Mouse (Mus musculus) spleen, adult 2 months (tissue): ENCODE results near the gene Med17. TPM values are rescaled to one million over a fixed set of nuclear protein-coding genes. Genes with fewer than 3 reads are reported as not detected.

ENCODE experiments used
- DNase-seq, 2 experiments: peaks; one replicate each; pipeline versions ENCODE4 v3.0.0 to v3.0.0-alpha.2; 2012 to 2021; ENCODE audit warnings: low spot score in 2 of 2, low read depth in 1 of 2
- H3K27ac ChIP-seq: fragments of 200-500 bp; 2 replicates; pipeline ENCODE4 v1.5.1; 2012; ENCODE audit warnings: low read length, inconsistent platforms; ENCODE audit not compliant: insufficient read depth
- H3K27me3 ChIP-seq: fragments of 200-500 bp; 2 replicates; pipeline ENCODE4 v1.6.1; 2012; ENCODE audit warnings: mild to moderate bottlenecking, moderate library complexity, low read length, inconsistent platforms; ENCODE audit not compliant: control insufficient read depth, insufficient read depth
- H3K36me3 ChIP-seq: fragments of 200-500 bp; 2 replicates; pipeline ENCODE4 v1.6.1; 2012; ENCODE audit warnings: mild to moderate bottlenecking, low read length, inconsistent platforms; ENCODE audit not compliant: control insufficient read depth, insufficient read depth
- H3K4me1 ChIP-seq: fragments of 200-500 bp; 2 replicates; pipeline ENCODE4 v1.6.1; 2011; ENCODE audit warnings: inconsistent platforms; ENCODE audit not compliant: control insufficient read depth, insufficient read depth, insufficient read length
- H3K4me3 ChIP-seq: fragments of 200-500 bp; 2 replicates; pipeline ENCODE4 v1.5.1; 2011; ENCODE audit warnings: mild to moderate bottlenecking, inconsistent platforms; ENCODE audit not compliant: insufficient read depth, insufficient read length; ENCODE audit errors: extremely low read depth
- CTCF ChIP-seq: fragments of 200-500 bp; IDR thresholded peaks from 2 replicates; pipeline ENCODE4 v1.5.1; 2011; ENCODE audit warnings: mild to moderate bottlenecking, inconsistent platforms; ENCODE audit not compliant: insufficient read depth, insufficient read length, insufficient replicate concordance; ENCODE audit errors: extremely low read depth
- POLR2A ChIP-seq: fragments of 200-500 bp; IDR thresholded peaks from 2 replicates; pipeline ENCODE4 v1.6.1; 2011; ENCODE audit warnings: low read depth, low read length, inconsistent platforms
- WGBS: fragments of 180-500 bp; shearing (Covaris S2); methylation state at CpG from one replicate; pipeline ENCODE4 v1.1.7; 2018; 5-methylcytosine and 5-hydroxymethylcytosine counted together
- polyA plus RNA-seq: library from polyadenylated mRNA; depleted of rRNA; stranded (reverse); fragments of >200 nt; gene quantifications from 2 replicates; pipeline ENCODE4 v1.2.3, GENCODE M21; 2012

Gene Med17
- polyA plus RNA-seq, 1 experiment: 21.2 TPM

DNA sequence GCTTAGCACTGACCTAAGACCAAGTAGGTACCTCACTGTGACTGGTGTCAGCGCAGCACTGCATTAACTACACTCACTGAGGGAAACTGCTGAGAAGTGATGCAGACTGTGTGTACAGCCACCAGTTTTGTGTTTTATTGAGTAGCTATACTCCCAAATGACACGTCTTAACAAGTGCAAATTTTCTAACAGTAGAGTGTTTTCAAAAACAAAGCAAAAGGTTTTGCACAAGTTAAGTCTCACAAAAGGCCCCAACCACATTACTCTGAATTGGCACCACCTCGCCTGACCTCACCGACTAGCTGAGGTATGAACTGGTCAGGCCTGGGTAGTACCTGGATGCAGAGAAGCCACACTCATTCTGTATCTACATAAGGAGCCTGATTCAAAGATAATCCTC is 2.9 kb downstream of the Med17 start:
- no peak for DNase-seq
- Histone ChIP-seq H3K4me1 (peaks cover 8% of the 10 kb centered on the region; the same call in 1 of the 2 replicates), H3K36me3 (peaks cover 31% of the 10 kb centered on the region), H3K4me3 (no peak overlapping the region), H3K27me3 (no peaks in the 10 kb centered on the region), H3K27ac (no peak overlapping the region)
- WGBS: 95% methylated on average over 4 of the region's 4 CpGs
- no peak for TF ChIP-seq CTCF
- TF ChIP-seq POLR2A: no peak

DNA sequence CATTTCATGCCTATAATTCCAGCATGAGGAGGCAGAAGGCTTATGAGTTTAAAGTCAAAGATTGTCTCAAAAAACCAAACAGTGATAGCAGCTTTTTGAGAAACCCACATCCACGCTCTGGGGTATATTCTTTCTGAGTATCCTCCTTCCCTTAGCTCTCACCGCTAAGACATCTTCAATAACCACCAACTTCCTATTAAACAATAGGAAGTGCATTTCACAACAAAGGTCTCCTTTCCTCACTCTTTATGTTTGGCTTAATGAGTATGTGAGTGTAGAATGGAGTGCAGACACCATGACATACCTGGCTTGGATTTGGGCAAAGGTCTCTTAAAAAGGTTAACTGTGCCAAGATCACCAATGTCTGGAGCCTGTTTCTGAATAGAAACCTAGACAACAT is 5.8 kb downstream of the Med17 start:
- Histone ChIP-seq H3K27me3 (no peaks in the 10 kb centered on the region), H3K4me1 (peaks cover 2% of the 10 kb centered on the region; the same call in 1 of the 2 replicates), H3K27ac (no peak overlapping the region), H3K4me3 (no peak overlapping the region), H3K36me3 (peaks cover 48% of the 10 kb centered on the region)
- TF ChIP-seq CTCF (no peak), POLR2A (no peak)
- WGBS: 85% methylated on average over 2 of the region's 2 CpGs
- no peak for DNase-seq

DNA sequence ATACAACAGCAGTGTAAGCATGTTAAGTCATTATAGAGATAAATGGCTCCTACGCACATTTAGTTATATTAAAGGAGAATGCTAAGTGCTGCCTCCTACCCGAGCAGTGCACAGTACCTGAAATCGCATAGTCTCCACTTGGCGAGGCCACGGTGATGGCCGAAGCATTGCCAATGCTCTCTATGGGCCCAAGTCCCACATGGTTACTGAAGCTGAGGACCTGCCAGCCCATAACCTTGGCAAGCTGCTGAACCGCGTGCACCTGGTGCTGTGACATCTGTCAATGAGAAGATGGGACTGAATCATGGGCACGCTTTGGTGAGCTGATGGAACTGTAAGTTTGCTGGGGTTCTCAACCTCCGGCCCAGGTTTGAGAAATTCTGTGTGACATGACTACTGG is 16.2 kb downstream of the Med17 start:
- no peak for TF ChIP-seq CTCF
- TF ChIP-seq POLR2A: no peak
- Histone ChIP-seq H3K4me3 (no peak overlapping the region), H3K36me3 (peaks cover 49% of the 10 kb centered on the region), H3K27me3 (no peaks in the 10 kb centered on the region), H3K4me1 (no peaks in the 10 kb centered on the region), H3K27ac (no peak overlapping the region)
- WGBS: 96% methylated on average over 10 of the region's 10 CpGs
- DNase-seq: no peak

DNA sequence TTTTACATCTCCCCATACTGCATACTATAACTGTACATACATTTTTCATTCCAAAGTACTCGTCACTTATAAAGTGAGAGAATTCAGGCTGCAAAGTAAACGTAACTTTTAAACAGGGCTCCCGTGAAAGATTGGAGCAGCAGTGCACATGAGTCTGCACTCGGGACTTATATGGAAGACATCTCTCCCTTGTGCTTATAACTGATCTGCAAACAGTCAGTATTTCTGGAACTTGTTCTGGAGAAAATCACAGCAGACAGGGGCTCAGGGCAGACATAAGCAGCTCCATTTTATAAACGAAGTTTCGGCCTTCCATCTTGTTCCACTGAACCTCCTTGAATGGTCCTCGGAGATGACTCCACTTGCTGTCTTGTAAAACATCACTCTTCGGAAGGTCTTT is 17.8 kb downstream of the Med17 start:
- no peak for TF ChIP-seq CTCF
- no peak for TF ChIP-seq POLR2A
- Histone ChIP-seq H3K4me3 (no peak overlapping the region), H3K27ac (no peak overlapping the region), H3K27me3 (no peaks in the 10 kb centered on the region), H3K36me3 (peaks cover 43% of the 10 kb centered on the region), H3K4me1 (no peaks in the 10 kb centered on the region)
- DNase-seq: no peak
- 93% methylated on average over 8 of the region's 8 CpGs for WGBS

DNA sequence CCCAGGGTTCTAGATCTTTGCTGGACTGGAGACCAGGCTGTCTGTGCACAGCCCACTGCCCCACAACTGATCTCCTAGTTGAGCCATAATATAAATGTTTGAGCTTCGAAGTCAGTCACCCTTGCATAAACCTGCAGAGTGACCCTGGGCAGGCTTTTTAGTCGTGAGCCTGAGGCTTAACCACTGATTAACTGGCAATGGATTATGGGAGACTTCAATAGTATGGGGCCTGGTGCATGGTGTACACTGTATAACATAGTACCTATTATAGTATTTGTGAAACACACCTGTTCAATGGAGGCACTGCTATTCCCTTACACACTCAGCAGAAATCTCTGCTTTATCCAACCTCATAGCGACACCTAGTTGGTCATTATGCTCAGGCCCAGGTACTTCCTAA is 23.5 kb downstream of the Med17 start:
- no peak overlapping the region for H3K4me3 ChIP-seq
- H3K36me3 ChIP-seq: peaks cover 3% of the 10 kb centered on the region; the same call in 1 of the 2 replicates
- TF ChIP-seq CTCF (no peak), POLR2A (no peak)
- no peak for DNase-seq
- H3K4me1 ChIP-seq: no peaks in the 10 kb centered on the region
- no peak overlapping the region for H3K27ac ChIP-seq
- WGBS: 85% methylated on average over 3 of the region's 3 CpGs
- no peaks in the 10 kb centered on the region for H3K27me3 ChIP-seq

DNA sequence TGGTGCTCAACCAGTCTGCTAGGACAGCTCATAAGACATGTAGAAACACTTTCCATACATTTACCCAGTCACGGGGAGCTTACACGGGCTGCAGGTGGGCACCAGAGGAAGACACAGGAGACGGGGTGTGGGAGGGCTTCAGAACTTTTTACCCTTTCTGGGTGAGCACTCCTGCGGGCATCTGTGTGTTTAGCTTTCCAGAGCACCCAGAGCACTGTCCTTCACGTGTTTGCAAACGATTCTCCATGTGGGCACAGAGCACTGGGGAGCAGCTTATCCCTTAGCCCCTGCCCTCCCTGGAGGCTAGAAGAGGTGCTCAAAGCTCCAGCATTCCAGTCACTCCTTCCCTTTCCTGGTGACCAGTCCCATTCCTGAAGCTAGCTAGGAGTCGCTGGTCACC is 25.2 kb downstream of the Med17 start:
- Histone ChIP-seq H3K4me1 (no peaks in the 10 kb centered on the region), H3K27ac (no peak overlapping the region), H3K27me3 (no peaks in the 10 kb centered on the region), H3K36me3 (no peaks in the 10 kb centered on the region), H3K4me3 (no peak overlapping the region)
- TF ChIP-seq CTCF (no peak), POLR2A (no peak)
- WGBS: 82% methylated on average over 7 of the region's 7 CpGs
- DNase-seq: no peak

DNA sequence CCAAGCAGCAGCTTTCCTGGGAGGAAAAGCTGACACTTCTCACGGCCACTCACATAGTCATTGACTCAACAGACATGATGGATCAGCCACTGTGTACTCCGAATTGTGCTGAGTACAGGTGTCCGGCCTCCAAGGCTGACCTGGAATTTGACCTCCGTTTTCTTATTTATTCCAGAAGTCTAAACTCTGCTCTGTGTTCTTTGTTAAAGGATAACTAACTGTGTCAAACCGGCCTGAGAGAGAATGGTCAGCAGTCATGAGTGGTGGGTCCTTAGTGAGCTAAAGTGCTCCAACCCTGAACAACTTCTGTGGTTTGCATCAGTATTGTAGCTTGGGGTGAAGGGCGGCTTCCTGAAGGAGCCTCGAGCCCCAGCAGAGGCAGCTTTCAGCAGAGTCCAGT is 27.5 kb downstream of the Med17 start:
- 91% methylated on average over 7 of the region's 7 CpGs for WGBS
- Histone ChIP-seq H3K27me3 (no peaks in the 10 kb centered on the region), H3K36me3 (no peaks in the 10 kb centered on the region), H3K4me3 (no peak overlapping the region), H3K4me1 (no peaks in the 10 kb centered on the region), H3K27ac (no peak overlapping the region)
- TF ChIP-seq POLR2A (no peak), CTCF (no peak)
- DNase-seq: no peak
